Mouse (Mus musculus) embryonic fibroblast, embryonic 13.5 days (primary cell): Measurements from ENCODE around the gene Hpdl.

Experiments
- CTCF ChIP-seq: IDR thresholded peaks from 2 replicates; pipeline ENCODE4 v1.5.1; 2011; ENCODE audit warnings: mild to moderate bottlenecking, control low read depth, low read length, moderate library complexity, borderline replicate concordance; ENCODE audit not compliant: insufficient read depth
- POLR2A ChIP-seq: IDR thresholded peaks from 2 replicates; pipeline ENCODE4 v1.6.1; 2011; ENCODE audit warnings: low read depth, mild to moderate bottlenecking, control low read depth, low read length, moderate library complexity

- peak; percentile 43; the same call in 1 of the 2 replicates for TF ChIP-seq CTCF
- no peak for TF ChIP-seq POLR2A
These were observed 6.3 kb upstream of the Hpdl start for GRCm38 (mm10) chr4:116827819-116828218.
